Mouse (Mus musculus): ENCODE data around the gene Arhgef11. TPM values are rescaled to one million over a fixed set of nuclear protein-coding genes. Genes with fewer than 3 reads are reported as not detected.
A peak's percentile ranks its signal among the peaks of the same experiment; 100 is the strongest.

Gene Arhgef11
- polyA plus RNA-seq, 1 experiment from 2014 or later = 7.6 TPM

DNA sequence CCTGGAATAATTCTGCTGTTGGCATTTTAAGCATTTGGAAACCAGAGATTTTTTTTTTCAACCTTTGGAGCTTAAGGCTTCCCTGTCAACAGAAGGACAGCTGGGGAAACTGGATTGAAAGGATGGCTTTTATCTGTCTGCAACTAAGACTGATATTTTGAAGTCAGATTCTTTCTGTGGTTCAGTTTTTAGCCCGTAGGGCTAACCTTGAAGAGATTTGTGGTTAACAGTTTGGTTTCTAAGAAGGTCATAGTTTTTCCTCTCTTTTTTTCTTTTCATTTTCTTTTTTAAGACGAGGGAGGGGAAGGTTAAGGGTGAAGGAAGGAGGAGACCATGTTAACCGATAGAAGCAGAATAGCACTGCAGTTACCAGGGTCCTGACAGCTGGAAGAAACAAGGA, 881 bp downstream of the Arhgef11 start:
- Histone ChIP-seq H3K9ac (ENCODE audit: low read length) (peak overlapping the region; percentile 89), H3K9me3 (replicated peaks; ENCODE audit: control insufficient read depth, low read length) (no peaks in the 10 kb centered on the region), H3K27me3 (ENCODE audit: control insufficient read depth, insufficient read depth, low read length) (no peaks in the 10 kb centered on the region), H3K4me2 (ENCODE audit: low read depth, low read length) (peak overlapping the region; percentile 80), H3K27ac (ENCODE audit: low read length) (no peak overlapping the region), H3K4me3 (ENCODE audit: low read length) (peak overlapping the region; percentile 79), H3K4me1 (ENCODE audit: control insufficient read depth, insufficient read depth, low read length) (peaks cover 22% of the 10 kb centered on the region), H3K36me3 (ENCODE audit: control insufficient read depth, insufficient read depth) (no peaks in the 10 kb centered on the region)
- ATAC-seq (replicated peaks; ENCODE audit: extremely low read depth, insufficient read depth, low FRiP score) = no peak
- WGBS = 1% methylated on average over 3 of the region's 3 CpGs

DNA sequence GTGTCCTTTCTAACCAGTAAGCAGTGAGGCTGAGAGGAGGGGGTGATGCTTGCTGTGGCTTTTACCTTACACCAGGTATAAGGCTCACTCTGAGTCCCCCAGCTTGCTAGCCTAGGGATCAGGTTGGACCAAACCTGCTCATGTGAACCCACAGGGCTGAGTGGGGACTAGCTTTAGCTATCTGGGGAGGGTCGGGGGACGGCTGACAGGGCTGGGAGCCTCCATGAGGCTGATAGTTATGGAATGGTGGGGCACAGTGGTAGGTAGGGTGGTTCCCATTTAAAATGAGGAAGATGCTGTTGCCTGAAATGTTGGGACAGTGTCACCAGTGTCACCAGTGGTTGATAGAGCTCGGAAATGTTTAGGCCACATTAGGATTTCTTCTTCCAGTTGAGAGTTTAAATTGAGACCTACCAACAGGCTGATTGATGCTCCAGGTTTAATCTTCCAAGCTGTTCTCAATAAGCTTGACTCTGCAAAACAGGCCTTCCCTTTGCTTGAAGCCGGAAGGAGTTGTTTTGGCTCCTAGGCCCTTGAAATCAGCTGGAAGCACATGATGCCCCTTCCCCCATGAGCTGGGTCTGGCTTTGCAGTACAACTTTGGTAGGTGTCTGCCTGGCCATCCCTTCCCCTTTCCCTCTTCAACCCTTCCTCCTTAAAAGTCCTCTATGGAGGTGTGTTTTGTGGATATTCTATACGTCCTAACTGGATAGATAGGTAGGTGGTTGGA, 1.8 kb downstream of the Arhgef11 start:
- H3K27ac ChIP-seq (ENCODE audit: low read length) = no peak overlapping the region

DNA sequence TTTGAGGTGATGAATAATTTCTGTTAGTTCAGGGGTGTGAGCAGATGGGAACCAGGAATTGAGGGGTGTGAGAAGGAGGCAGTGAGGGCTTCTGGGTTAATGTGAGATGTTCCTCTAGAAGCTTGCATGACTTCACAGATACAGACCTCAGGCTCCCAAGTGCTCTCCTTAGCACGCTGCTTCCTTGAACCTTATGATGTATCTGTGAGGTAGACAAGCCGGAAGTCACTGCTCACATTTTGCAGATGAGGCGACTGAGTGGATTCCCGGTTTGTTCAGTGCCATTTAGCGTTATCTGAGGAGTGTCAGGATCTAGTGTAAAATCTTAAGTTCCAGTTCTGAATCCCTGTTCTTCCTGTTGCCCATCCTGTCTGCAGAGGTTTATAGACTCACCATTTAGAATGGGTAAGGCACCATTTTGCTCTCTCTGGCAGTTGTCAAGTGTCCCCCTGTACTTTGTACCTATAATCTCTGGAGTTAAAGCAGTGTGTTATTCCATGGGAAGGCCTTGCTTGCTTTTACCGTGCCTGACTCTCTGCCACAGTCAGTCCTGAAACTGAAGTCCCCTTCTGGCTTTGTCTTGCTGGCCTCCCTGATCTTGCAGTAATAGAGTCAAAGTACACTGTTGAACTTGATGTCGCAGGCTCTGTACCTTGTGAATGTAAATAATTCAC, 3.0 kb downstream of the Arhgef11 start:
- Histone ChIP-seq H3K4me3 (ENCODE audit: low read length) (peak overlapping the region; percentile 30), H3K36me3 (ENCODE audit: control insufficient read depth, insufficient read depth) (no peaks in the 10 kb centered on the region; the same call in 1 of the 2 replicates), H3K27me3 (ENCODE audit: control insufficient read depth, insufficient read depth, low read length) (no peaks in the 10 kb centered on the region), H3K9ac (ENCODE audit: low read length) (peak overlapping the region; percentile 6; the same call in 1 of the 2 replicates), H3K4me1 (ENCODE audit: control insufficient read depth, insufficient read depth, low read length) (peaks cover 22% of the 10 kb centered on the region), H3K9me3 (replicated peaks; ENCODE audit: control insufficient read depth, low read length) (no peaks in the 10 kb centered on the region), H3K27ac (ENCODE audit: low read length) (no peak overlapping the region), H3K4me2 (ENCODE audit: low read depth, low read length) (peak overlapping the region; percentile 80)
- no peak for ATAC-seq (replicated peaks; ENCODE audit: extremely low read depth, insufficient read depth, low FRiP score)
- WGBS = 43% methylated on average over 7 of the region's 7 CpGs

More for the DNA sequence above, 1.8 kb downstream of the Arhgef11 start:
- H3K4me3 ChIP-seq (ENCODE audit: low read length) = peak overlapping the region; percentile 79
- H3K27me3 ChIP-seq (ENCODE audit: control insufficient read depth, insufficient read depth, low read length) = no peaks in the 10 kb centered on the region
- no peak for ATAC-seq (replicated peaks; ENCODE audit: extremely low read depth, insufficient read depth, low FRiP score)
- H3K36me3 ChIP-seq (ENCODE audit: control insufficient read depth, insufficient read depth) = no peaks in the 10 kb centered on the region; the same call in 1 of the 2 replicates
- whole genome bisulfite sequencing = 35% methylated on average over 5 of the region's 5 CpGs
- no peaks in the 10 kb centered on the region for H3K9me3 ChIP-seq (replicated peaks; ENCODE audit: control insufficient read depth, low read length)
- peaks cover 22% of the 10 kb centered on the region for H3K4me1 ChIP-seq (ENCODE audit: control insufficient read depth, insufficient read depth, low read length)
- H3K4me2 ChIP-seq (ENCODE audit: low read depth, low read length) = peak overlapping the region; percentile 80
- peak overlapping the region; percentile 89 for H3K9ac ChIP-seq (ENCODE audit: low read length)

DNA sequence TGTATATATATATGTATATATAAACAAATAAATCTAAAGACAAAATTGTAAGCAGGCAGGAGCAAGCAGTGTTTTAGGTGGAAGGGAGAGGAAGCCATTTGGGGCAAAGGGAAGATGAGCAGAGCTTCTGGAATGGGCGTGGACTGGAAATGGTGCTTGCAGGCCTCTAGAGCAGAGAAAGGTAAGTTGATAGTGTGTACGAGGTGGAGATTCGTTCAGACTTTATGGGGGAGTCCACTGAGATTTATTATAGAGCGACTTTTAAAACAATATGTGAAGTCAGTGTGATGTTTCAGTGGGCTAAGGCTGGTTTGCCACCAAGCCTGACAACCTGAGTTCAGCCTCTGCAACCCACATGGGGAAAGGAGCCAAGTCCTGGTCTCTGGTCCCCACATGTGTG, 7.5 kb downstream of the Arhgef11 start:
- no peaks in the 10 kb centered on the region for H3K27me3 ChIP-seq (ENCODE audit: control insufficient read depth, insufficient read depth, low read length)
- H3K36me3 ChIP-seq (ENCODE audit: control insufficient read depth, insufficient read depth) = no peaks in the 10 kb centered on the region; the same call in 1 of the 2 replicates
- no peak overlapping the region for H3K27ac ChIP-seq (ENCODE audit: low read length)
- peaks cover 8% of the 10 kb centered on the region for H3K4me1 ChIP-seq (ENCODE audit: control insufficient read depth, insufficient read depth, low read length)
- H3K9ac ChIP-seq (ENCODE audit: low read length) = no peak overlapping the region
- no peak overlapping the region for H3K4me3 ChIP-seq (ENCODE audit: low read length)
- no peak for ATAC-seq (replicated peaks; ENCODE audit: extremely low read depth, insufficient read depth, low FRiP score)
- 88% methylated on average over 4 of the region's 4 CpGs for WGBS
- no peak overlapping the region for H3K4me2 ChIP-seq (ENCODE audit: low read depth, low read length)
- no peaks in the 10 kb centered on the region for H3K9me3 ChIP-seq (replicated peaks; ENCODE audit: control insufficient read depth, low read length)

DNA sequence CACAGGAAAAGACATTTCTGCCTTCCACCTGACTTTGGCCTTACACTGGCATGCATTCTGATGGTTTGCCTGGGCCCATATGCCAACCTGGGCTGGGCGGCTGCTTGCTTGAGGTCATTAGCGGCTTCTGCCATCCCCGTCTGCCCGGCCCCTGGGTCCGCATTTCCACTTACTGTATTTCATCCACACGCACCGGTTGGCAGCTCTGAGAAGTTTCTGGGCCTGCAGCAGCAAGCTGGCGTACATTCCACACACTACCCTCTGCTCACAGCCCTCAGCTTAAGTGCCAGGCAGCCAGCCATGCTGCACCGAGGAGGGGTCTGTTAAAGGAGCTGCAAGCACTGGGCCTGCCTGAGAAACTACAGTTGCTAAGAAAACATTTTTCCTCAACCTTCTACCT, 13.5 kb downstream of the Arhgef11 start:
- ATAC-seq (replicated peaks; ENCODE audit: extremely low read depth, insufficient read depth, low FRiP score) = peak; percentile 81
- Histone ChIP-seq H3K36me3 (ENCODE audit: control insufficient read depth, insufficient read depth) (no peaks in the 10 kb centered on the region), H3K9me3 (replicated peaks; ENCODE audit: control insufficient read depth, low read length) (no peaks in the 10 kb centered on the region), H3K4me2 (ENCODE audit: low read depth, low read length) (peak overlapping the region; percentile 19; the same call in 1 of the 2 replicates), H3K4me1 (ENCODE audit: control insufficient read depth, insufficient read depth, low read length) (peaks cover 8% of the 10 kb centered on the region), H3K27ac (ENCODE audit: low read length) (peak overlapping the region; percentile 58), H3K9ac (ENCODE audit: low read length) (no peak overlapping the region; the same call in 1 of the 2 replicates), H3K4me3 (ENCODE audit: low read length) (no peak overlapping the region), H3K27me3 (ENCODE audit: control insufficient read depth, insufficient read depth, low read length) (no peaks in the 10 kb centered on the region)
- 56% methylated on average over 9 of the region's 9 CpGs for WGBS

DNA sequence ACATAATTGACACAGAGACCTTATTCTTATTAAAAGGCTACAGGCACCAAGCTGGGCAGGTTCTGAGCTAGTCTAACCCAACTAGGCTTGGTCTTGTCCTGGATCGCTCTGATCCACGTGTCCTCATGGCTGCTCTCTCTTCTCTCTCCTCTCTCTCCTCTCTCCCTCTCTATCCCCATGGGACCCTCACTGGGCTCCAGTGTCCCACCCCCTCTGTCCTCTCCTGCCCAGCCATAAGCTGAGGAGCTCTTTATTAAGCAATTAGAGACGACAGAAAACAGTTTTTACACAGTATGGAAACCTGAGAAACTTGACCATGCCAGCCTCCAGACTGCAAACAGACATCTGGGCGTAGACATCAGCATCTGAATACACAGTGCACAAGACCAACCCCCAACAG, 14.0 kb downstream of the Arhgef11 start:
- Histone ChIP-seq H3K4me1 (ENCODE audit: control insufficient read depth, insufficient read depth, low read length) (peaks cover 8% of the 10 kb centered on the region), H3K9ac (ENCODE audit: low read length) (no peak overlapping the region), H3K27me3 (ENCODE audit: control insufficient read depth, insufficient read depth, low read length) (no peaks in the 10 kb centered on the region), H3K36me3 (ENCODE audit: control insufficient read depth, insufficient read depth) (no peaks in the 10 kb centered on the region), H3K27ac (ENCODE audit: low read length) (peak overlapping the region; percentile 58), H3K9me3 (replicated peaks; ENCODE audit: control insufficient read depth, low read length) (no peaks in the 10 kb centered on the region), H3K4me3 (ENCODE audit: low read length) (no peak overlapping the region), H3K4me2 (ENCODE audit: low read depth, low read length) (no peak overlapping the region)
- ATAC-seq (replicated peaks; ENCODE audit: extremely low read depth, insufficient read depth, low FRiP score) = no peak
- 84% methylated on average over 4 of the region's 4 CpGs for WGBS

DNA sequence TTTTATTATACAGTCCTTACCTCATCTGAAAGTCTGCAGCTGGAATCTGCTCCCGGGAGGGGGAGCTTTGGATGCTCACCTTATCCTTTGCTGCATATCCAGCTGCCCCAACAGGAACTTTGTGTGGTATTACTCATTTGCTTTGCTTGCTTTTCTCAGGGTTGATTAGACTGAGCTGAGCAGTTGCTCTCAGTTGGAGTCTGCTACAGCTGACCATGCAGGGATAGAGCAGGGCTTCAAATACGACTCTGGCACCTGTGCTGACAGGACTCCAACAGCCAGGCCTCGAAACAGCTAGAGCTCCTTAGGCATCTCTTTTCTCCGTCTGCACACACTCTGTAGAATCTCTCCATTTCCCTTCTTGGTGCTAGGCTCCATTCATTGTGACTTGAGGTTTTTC, 18.2 kb downstream of the Arhgef11 start:
- Histone ChIP-seq H3K4me3 (ENCODE audit: low read length) (no peak overlapping the region), H3K4me2 (ENCODE audit: low read depth, low read length) (no peak overlapping the region), H3K9me3 (replicated peaks; ENCODE audit: control insufficient read depth, low read length) (no peaks in the 10 kb centered on the region), H3K9ac (ENCODE audit: low read length) (no peak overlapping the region), H3K36me3 (ENCODE audit: control insufficient read depth, insufficient read depth) (no peaks in the 10 kb centered on the region), H3K27ac (ENCODE audit: low read length) (no peak overlapping the region), H3K27me3 (ENCODE audit: control insufficient read depth, insufficient read depth, low read length) (no peaks in the 10 kb centered on the region), H3K4me1 (ENCODE audit: control insufficient read depth, insufficient read depth, low read length) (peaks cover 11% of the 10 kb centered on the region)
- 62% methylated on average over 4 of the region's 4 CpGs for WGBS
- ATAC-seq (replicated peaks; ENCODE audit: extremely low read depth, insufficient read depth, low FRiP score) = no peak

DNA sequence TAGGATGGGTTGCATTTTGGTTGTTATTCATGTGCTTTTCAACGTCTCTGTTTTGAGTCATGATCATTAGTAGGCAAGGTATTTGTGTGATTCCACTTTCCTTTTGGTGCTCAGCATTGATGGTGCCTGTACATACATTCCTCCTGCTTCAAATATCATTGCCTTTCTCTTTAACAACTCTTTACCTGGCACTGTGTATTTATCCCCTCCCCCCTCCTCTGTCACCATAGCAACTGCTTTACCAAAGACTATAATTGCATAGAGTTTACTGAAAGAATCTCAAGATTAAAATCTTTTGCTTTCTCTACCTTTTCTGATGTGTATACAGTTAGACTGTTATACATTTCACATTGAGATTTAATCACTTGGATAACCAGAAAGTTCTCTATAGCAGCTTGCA, 26.1 kb downstream of the Arhgef11 start:
- Histone ChIP-seq H3K9ac (ENCODE audit: low read length) (no peak overlapping the region), H3K4me2 (ENCODE audit: low read depth, low read length) (no peak overlapping the region), H3K27ac (ENCODE audit: low read length) (no peak overlapping the region), H3K9me3 (replicated peaks; ENCODE audit: control insufficient read depth, low read length) (no peaks in the 10 kb centered on the region), H3K4me1 (ENCODE audit: control insufficient read depth, insufficient read depth, low read length) (peaks cover under 1% of the 10 kb centered on the region; the same call in 1 of the 2 replicates), H3K27me3 (ENCODE audit: control insufficient read depth, insufficient read depth, low read length) (no peaks in the 10 kb centered on the region), H3K36me3 (ENCODE audit: control insufficient read depth, insufficient read depth) (no peaks in the 10 kb centered on the region), H3K4me3 (ENCODE audit: low read length) (no peak overlapping the region)
- 79% methylated on average over 1 of the region's 1 CpGs for WGBS
- no peak for ATAC-seq (replicated peaks; ENCODE audit: extremely low read depth, insufficient read depth, low FRiP score)

DNA sequence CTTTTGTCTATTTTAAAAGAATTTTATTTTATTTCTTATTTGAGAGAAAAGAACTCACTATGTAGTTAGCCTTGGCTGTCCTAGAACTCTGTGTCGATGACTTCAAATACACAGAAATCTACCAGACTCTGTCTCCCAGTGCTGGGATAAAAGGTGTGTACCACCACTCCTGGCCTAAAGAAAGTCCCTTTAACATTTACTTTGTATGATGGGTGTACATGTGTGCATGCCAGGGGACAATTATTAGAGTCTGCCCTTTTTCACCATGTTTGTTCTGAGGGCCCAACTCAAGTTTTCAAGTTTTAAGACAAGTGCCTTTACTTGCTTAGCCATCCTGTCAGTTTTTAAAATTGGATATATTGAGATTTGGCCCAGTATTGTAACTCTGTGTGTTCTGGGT, 28.8 kb downstream of the Arhgef11 start:
- Histone ChIP-seq H3K27me3 (ENCODE audit: control insufficient read depth, insufficient read depth, low read length) (no peaks in the 10 kb centered on the region), H3K9me3 (replicated peaks; ENCODE audit: control insufficient read depth, low read length) (no peaks in the 10 kb centered on the region), H3K4me2 (ENCODE audit: low read depth, low read length) (no peak overlapping the region), H3K4me1 (ENCODE audit: control insufficient read depth, insufficient read depth, low read length) (no peaks in the 10 kb centered on the region), H3K36me3 (ENCODE audit: control insufficient read depth, insufficient read depth) (no peaks in the 10 kb centered on the region), H3K4me3 (ENCODE audit: low read length) (no peak overlapping the region), H3K27ac (ENCODE audit: low read length) (no peak overlapping the region), H3K9ac (ENCODE audit: low read length) (no peak overlapping the region)
- 98% methylated on average over 1 of the region's 1 CpGs for WGBS
- no peak for ATAC-seq (replicated peaks; ENCODE audit: extremely low read depth, insufficient read depth, low FRiP score)
